39 mouse cellular contexts compared by ENCODE assay signal in genomic region chr7:133591750-133592149, GRCm38 (mm10). TPM values are rescaled to one million over a fixed set of nuclear protein-coding genes. Genes with fewer than 3 reads are reported as not detected.
"Had no signal": no experiment of that assay in that cellular context is flagged by ENCODE, and none has a peak within 500 bp of the region (broad histone marks: within the 10 kb centered on the region; RNA-seq: fewer than 3 reads in every experiment).

No protein-coding gene starts in this region.

- ATAC-seq: forebrain, embryonic 13.5 days; forebrain, embryonic 14.5 days; forebrain, embryonic 15.5 days; forebrain, embryonic 16.5 days; forebrain, postnatal 0 days had no signal

- H3K27ac ChIP-seq: embryonic facial prominence, embryonic 10.5 days; embryonic facial prominence, embryonic 12.5 days; embryonic facial prominence, embryonic 13.5 days; embryonic facial prominence, embryonic 15.5 days; forebrain, embryonic 10.5 days; forebrain, embryonic 12.5 days; forebrain, embryonic 13.5 days; forebrain, embryonic 15.5 days; gastrocnemius, adult 2 months; heart, adult 2 months had no signal

- H3K9me3 ChIP-seq: embryonic facial prominence, embryonic 10.5 days; embryonic facial prominence, embryonic 12.5 days; embryonic facial prominence, embryonic 13.5 days; embryonic facial prominence, embryonic 15.5 days; forebrain, embryonic 10.5 days; forebrain, embryonic 12.5 days; forebrain, embryonic 13.5 days; forebrain, embryonic 15.5 days had no signal

- DNase-seq: cerebellum, adult 2 months; cerebellum, adult 8-10 months; cerebellum, adult 9-10 months; cerebellum, adult 9-11 months; cerebellum, postnatal 10 days; cerebellum, postnatal 14 days; cerebellum, postnatal 25 days; cerebellum, postnatal 36 days; embryo, embryonic 11 days; forebrain, postnatal 0 days; gastrocnemius, adult 2 months; gastrocnemius, postnatal 10 days; gastrocnemius, postnatal 14 days; gastrocnemius, postnatal 25 days; gastrocnemius, postnatal 36 days; heart, adult 18-20 months; heart, adult 2 months had no signal

- H3K36me3 ChIP-seq: embryonic facial prominence, embryonic 10.5 days; embryonic facial prominence, embryonic 12.5 days; embryonic facial prominence, embryonic 13.5 days; embryonic facial prominence, embryonic 15.5 days; forebrain, embryonic 10.5 days; forebrain, embryonic 12.5 days; forebrain, embryonic 15.5 days had no signal

- H3K9ac ChIP-seq: embryonic facial prominence, embryonic 12.5 days; embryonic facial prominence, embryonic 13.5 days; embryonic facial prominence, embryonic 15.5 days; forebrain, embryonic 12.5 days; forebrain, embryonic 13.5 days; forebrain, embryonic 15.5 days; forebrain, postnatal 0 days had no signal

- H3K4me1 ChIP-seq: forebrain, embryonic 12.5 days; forebrain, embryonic 13.5 days; forebrain, embryonic 15.5 days had no signal

- H3K4me2 ChIP-seq: embryonic facial prominence, embryonic 12.5 days; embryonic facial prominence, embryonic 13.5 days; embryonic facial prominence, embryonic 15.5 days; forebrain, embryonic 12.5 days; forebrain, embryonic 13.5 days; forebrain, embryonic 15.5 days had no signal

- H3K4me3 ChIP-seq: embryonic facial prominence, embryonic 10.5 days; embryonic facial prominence, embryonic 12.5 days; embryonic facial prominence, embryonic 13.5 days; embryonic facial prominence, embryonic 15.5 days; erythroblast, embryonic 14.5 days; forebrain, embryonic 10.5 days; forebrain, embryonic 12.5 days; forebrain, embryonic 13.5 days; forebrain, embryonic 15.5 days; gastrocnemius, adult 2 months; heart, adult 2 months had no signal

- H3K27me3 ChIP-seq: embryonic facial prominence, embryonic 12.5 days; embryonic facial prominence, embryonic 13.5 days; embryonic facial prominence, embryonic 15.5 days; forebrain, embryonic 12.5 days; forebrain, embryonic 13.5 days; forebrain, embryonic 15.5 days had no signal

RNA-seq across cellular contexts. Expression of gene Tex36, which starts 10.2 kb away (rescaled TPM):
- total RNA-seq: common myeloid progenitor, adult 5-6 weeks; forebrain, postnatal 0 days; gastrocnemius, adult 18-20 months; gastrocnemius, adult 2 months; gastrocnemius, adult 8-10 months; gastrocnemius, postnatal 10 days; gastrocnemius, postnatal 14 days; gastrocnemius, postnatal 25 days; gastrocnemius, postnatal 36 days; gastrocnemius, postnatal 4 days; granulocyte monocyte progenitor cell, adult 5-6 weeks; heart, adult 18-20 months; heart, adult 2 months; heart, adult 8-10 months had no signal
- polyA plus RNA-seq: cortical plate, adult 2 months; embryonic facial prominence, embryonic 10.5 days; embryonic facial prominence, embryonic 11.5 days; embryonic facial prominence, embryonic 12.5 days; embryonic facial prominence, embryonic 13.5 days; embryonic facial prominence, embryonic 14.5 days; embryonic facial prominence, embryonic 15.5 days; erythroblast, embryonic 14.5 days; forebrain, embryonic 10.5 days; forebrain, embryonic 11.5 days; forebrain, embryonic 12.5 days; forebrain, embryonic 13.5 days; forebrain, embryonic 14.5 days; forebrain, embryonic 15.5 days; forebrain, embryonic 16.5 days; frontal cortex, adult 2 months; heart, adult 2 months had no signal
